Comparison of ENCODE assay signal across 8 mouse cellular contexts in genomic region chr12:73964291-73965281, GRCm38 (mm10). TPM values are rescaled to one million over a fixed set of nuclear protein-coding genes. Genes with fewer than 3 reads are reported as not detected.
DNase-seq lines count a peak whose midpoint lies in the region; ATAC-seq lines count a peak whose summit lies in the region.

TSS of gene Snapc1 (plus strand) at chr12:73964481.

- H3K27me3 ChIP-seq in hindbrain, embryonic 12.5 days: no peaks in the 10 kb centered on the region

- peak within 1 kb of the TSS; percentile 89 for H3K9ac ChIP-seq in hindbrain, embryonic 12.5 days

- no peaks in the 10 kb centered on the region for H3K9me3 ChIP-seq in hindbrain, embryonic 12.5 days (replicated peaks)

- WGBS in hindbrain, embryonic 12.5 days: 1% methylated on average over 60 of the region's 60 CpGs

- H3K36me3 ChIP-seq in hindbrain, embryonic 12.5 days: peaks cover 19% of the 10 kb centered on the region

- peak; percentile 98 for DNase-seq in NIH3T3 (ENCODE audit: low read depth)
- DNase-seq in cerebellum, postnatal 10 days: peak; percentile 99
- DNase-seq in frontal cortex, postnatal 10 days (ENCODE audit: low spot score in 2 of 2): peak; percentile 95 to 97
- DNase-seq in layer of hippocampus, postnatal 14 days (ENCODE audit: low spot score in 2 of 2): peak; percentile 97 to 98
- peak; percentile 97 for DNase-seq in lung, postnatal 14 days
- DNase-seq in retina, adult 2 months (ENCODE audit: low read depth, low spot score): peak; percentile 96
- DNase-seq in thymus, postnatal 36 days: peak; percentile 97

- peaks cover 8% of the 10 kb centered on the region for H3K4me1 ChIP-seq in hindbrain, embryonic 12.5 days

- peak within 1 kb of the TSS; percentile 79 for H3K27ac ChIP-seq in hindbrain, embryonic 12.5 days

- peak within 1 kb of the TSS; percentile 83 for H3K4me2 ChIP-seq in hindbrain, embryonic 12.5 days (replicated peaks)

- ATAC-seq in hindbrain, embryonic 12.5 days (ENCODE audit: low FRiP score): peak; percentile 100

- peak within 1 kb of the TSS; percentile 84 for H3K4me3 ChIP-seq in hindbrain, embryonic 12.5 days

RNA-seq across cellular contexts. Expression of gene Snapc1, which starts in this region (rescaled TPM):
- 29.4 and 31.5 TPM in 2 replicates for polyA plus RNA-seq in hindbrain, embryonic 12.5 days (2016; fragmentation: Nextera tagmentation; extraction: Ambion mirVana)
- 10 to 100 TPM; 26.6 to 30.0 TPM for total RNA-seq in layer of hippocampus, postnatal 14 days (2021)

Comparison
In these comparisons a context has a peak if more than half of its experiments do, and no peak if none do; other contexts are left out.
1. Peak in every context shown above with its lines: DNase-seq, ATAC-seq, H3K4me3 ChIP-seq and H3K27ac ChIP-seq.